In genomic region chr4:119142230-119142871, GRCm38 (mm10) we compare ENCODE assay signal across 8 mouse cellular contexts. TPM values are rescaled to one million over a fixed set of nuclear protein-coding genes. Genes with fewer than 3 reads are reported as not detected.
DNase-seq lines count a peak whose midpoint lies in the region; ATAC-seq and TF ChIP-seq lines count a peak whose summit lies in the region.

No protein-coding gene starts in this region.

- no peaks in the 10 kb centered on the region for H3K9me3 ChIP-seq in hindbrain, embryonic 14.5 days (ENCODE audit: control insufficient read depth, low read length)
- H3K9me3 ChIP-seq in limb, embryonic 12.5 days = no peaks in the 10 kb centered on the region
- no peaks in the 10 kb centered on the region for H3K9me3 ChIP-seq in midbrain, embryonic 11.5 days (ENCODE audit: control insufficient read depth, low read length)

- peak; percentile 49; the same call in 1 of the 2 replicates for TF ChIP-seq CTCF in embryonic fibroblast, embryonic 13.5 days (IDR thresholded peaks at IDR 0.05; ENCODE audit: borderline replicate concordance, insufficient read depth, low read length)

- peaks cover 4% of the 10 kb centered on the region; the same call in 1 of the 2 replicates for H3K4me1 ChIP-seq in embryonic fibroblast, embryonic 13.5 days (ENCODE audit: control insufficient read depth, insufficient read depth, low read length)
- H3K4me1 ChIP-seq in hindbrain, embryonic 14.5 days (replicated peaks; ENCODE audit: control insufficient read depth, insufficient read depth, low read length) = no peaks in the 10 kb centered on the region; the same call in 1 of the 2 replicates
- H3K4me1 ChIP-seq in limb, embryonic 12.5 days (replicated peaks) = peaks cover 13% of the 10 kb centered on the region; the same call in 1 of the 2 replicates
- H3K4me1 ChIP-seq in midbrain, embryonic 11.5 days (ENCODE audit: control insufficient read depth, insufficient read depth, low read length) = peaks cover 6% of the 10 kb centered on the region

- H3K4me2 ChIP-seq in hindbrain, embryonic 14.5 days (replicated peaks) = peak overlapping the region; percentile 47
- peak overlapping the region; percentile 41 for H3K4me2 ChIP-seq in limb, embryonic 12.5 days
- peak overlapping the region; percentile 39 for H3K4me2 ChIP-seq in midbrain, embryonic 11.5 days

- ATAC-seq in hindbrain, embryonic 14.5 days (ENCODE audit: low FRiP score) = peak; percentile 82
- peak; percentile 58 for ATAC-seq in limb, embryonic 12.5 days (ENCODE audit: insufficient number of reproducible peaks, insufficient read depth, low FRiP score, low TSS enrichment, low read depth)
- ATAC-seq in midbrain, embryonic 11.5 days (ENCODE audit: low FRiP score) = peak; percentile 71

- no peak for TF ChIP-seq POLR2A in embryonic fibroblast, embryonic 13.5 days (IDR thresholded peaks at IDR 0.05; ENCODE audit: low read depth, low read length)

- 29% methylated on average over 24 of the region's 24 CpGs for WGBS in hindbrain, embryonic 14.5 days
- 24% methylated on average over 24 of the region's 24 CpGs for WGBS in limb, embryonic 12.5 days
- WGBS in midbrain, embryonic 11.5 days = 24% methylated on average over 24 of the region's 24 CpGs

- no peak overlapping the region for H3K27ac ChIP-seq in embryonic fibroblast, embryonic 13.5 days (ENCODE audit: insufficient read depth, low read length)
- H3K27ac ChIP-seq in hindbrain, embryonic 14.5 days = peak overlapping the region; percentile 39; the same call in 1 of the 2 replicates
- no peak overlapping the region for H3K27ac ChIP-seq in limb, embryonic 12.5 days
- H3K27ac ChIP-seq in midbrain, embryonic 11.5 days (ENCODE audit: low read depth, low read length) = no peak overlapping the region

- H3K4me3 ChIP-seq in embryonic fibroblast, embryonic 13.5 days (ENCODE audit: insufficient read depth, low read length) = no peak overlapping the region
- H3K4me3 ChIP-seq in hindbrain, embryonic 14.5 days (replicated peaks; ENCODE audit: low read length) = peak overlapping the region; percentile 15
- H3K4me3 ChIP-seq in limb, embryonic 12.5 days (replicated peaks) = peak overlapping the region; percentile 24
- H3K4me3 ChIP-seq in midbrain, embryonic 11.5 days (ENCODE audit: low read depth, low read length) = no peak overlapping the region

- no peaks in the 10 kb centered on the region for H3K36me3 ChIP-seq in hindbrain, embryonic 14.5 days (replicated peaks; ENCODE audit: control insufficient read depth, insufficient read depth)
- H3K36me3 ChIP-seq in limb, embryonic 12.5 days = peaks cover 6% of the 10 kb centered on the region
- no peaks in the 10 kb centered on the region for H3K36me3 ChIP-seq in midbrain, embryonic 11.5 days (ENCODE audit: control insufficient read depth, insufficient read depth, low read length)

- peak overlapping the region; percentile 39; the same call in 1 of the 2 replicates for H3K9ac ChIP-seq in hindbrain, embryonic 14.5 days
- H3K9ac ChIP-seq in limb, embryonic 12.5 days (replicated peaks) = 0 out of 2 replicates have a peak overlapping the region, but pooled peaks have one; percentile 18
- H3K9ac ChIP-seq in midbrain, embryonic 11.5 days (ENCODE audit: low read length) = no peak overlapping the region; the same call in 1 of the 2 replicates

- peak; percentile 54 for DNase-seq in ovary, postnatal 14 days (ENCODE audit: low spot score)
- DNase-seq in ovary, adult 18-20 months (ENCODE audit: low spot score) = no peak
- DNase-seq in adrenal gland, postnatal 10 days = peak; percentile 79
- DNase-seq in hindbrain, embryonic 14.5 days (ENCODE audit: low spot score) = peak; percentile 81
- peak; percentile 95 for DNase-seq in midbrain, embryonic 11.5 days (ENCODE audit: low spot score, missing footprints)
- DNase-seq in thymus, postnatal 25 days = peak; percentile 52

- H3K27me3 ChIP-seq in hindbrain, embryonic 14.5 days (ENCODE audit: control insufficient read depth, insufficient read depth, low read length) = no peaks in the 10 kb centered on the region
- H3K27me3 ChIP-seq in limb, embryonic 12.5 days = no peaks in the 10 kb centered on the region
- no peaks in the 10 kb centered on the region for H3K27me3 ChIP-seq in midbrain, embryonic 11.5 days (ENCODE audit: control insufficient read depth, insufficient read depth, low read length)

RNA-seq across cellular contexts. Expression of gene Zfp691, which starts 31.6 kb away (rescaled TPM):
- total RNA-seq in adrenal gland, postnatal 10 days (2021) = 10 to 100 TPM; 13.5 to 15.9 TPM
- 4.9 and 9.0 TPM in 2 replicates for polyA plus RNA-seq in embryonic fibroblast, embryonic 13.5 days (2011; ENCODE audit: insufficient read length, low read depth, missing spikeins)
- polyA plus RNA-seq in hindbrain, embryonic 14.5 days (2014; fragmentation: Nextera tagmentation; extraction: Ambion mirVana) = 3.2 and 4.9 TPM in 2 replicates
- polyA plus RNA-seq in limb, embryonic 12.5 days (2016; fragmentation: Nextera tagmentation; extraction: Ambion mirVana) = 8.4 and 8.7 TPM in 2 replicates
- polyA plus RNA-seq in midbrain, embryonic 11.5 days (2014; fragmentation: Nextera tagmentation; extraction: Ambion mirVana) = 7.7 and 9.0 TPM in 2 replicates

RNA-seq across cellular contexts. Expression of gene Slc2a1, which starts 33.8 kb away (rescaled TPM):
- 10 to 100 TPM in 1 of 2 experiments, 1 to 10 TPM in 1; 9.1 to 12.9 TPM for total RNA-seq in adrenal gland, postnatal 10 days (2021)
- 92.4 and 124 TPM in 2 replicates for polyA plus RNA-seq in embryonic fibroblast, embryonic 13.5 days (2011; ENCODE audit: insufficient read length, low read depth, missing spikeins)
- 86.5 and 92.1 TPM in 2 replicates for polyA plus RNA-seq in hindbrain, embryonic 14.5 days (2014; fragmentation: Nextera tagmentation; extraction: Ambion mirVana)
- polyA plus RNA-seq in limb, embryonic 12.5 days (2016; fragmentation: Nextera tagmentation; extraction: Ambion mirVana) = 98.1 and 100 TPM in 2 replicates
- polyA plus RNA-seq in midbrain, embryonic 11.5 days (2014; fragmentation: Nextera tagmentation; extraction: Ambion mirVana) = 152 and 158 TPM in 2 replicates

RNA-seq across cellular contexts. Expression of gene Ermap, which starts 47.5 kb away (rescaled TPM):
- 1 to 10 TPM; 4.9 to 7.5 TPM for total RNA-seq in adrenal gland, postnatal 10 days (2021)
- polyA plus RNA-seq in embryonic fibroblast, embryonic 13.5 days (2011; ENCODE audit: insufficient read length, low read depth, missing spikeins) = 0.33 TPM in 1 of 2 replicates, not detected in the other
- polyA plus RNA-seq in hindbrain, embryonic 14.5 days (2014; fragmentation: Nextera tagmentation; extraction: Ambion mirVana) = 0.77 and 2.5 TPM in 2 replicates
- 6.4 and 7.3 TPM in 2 replicates for polyA plus RNA-seq in limb, embryonic 12.5 days (2016; fragmentation: Nextera tagmentation; extraction: Ambion mirVana)
- 7.7 and 9.3 TPM in 2 replicates for polyA plus RNA-seq in midbrain, embryonic 11.5 days (2014; fragmentation: Nextera tagmentation; extraction: Ambion mirVana)

RNA-seq across cellular contexts. Expression of gene Svbp, which starts 52.8 kb away (rescaled TPM):
- total RNA-seq in adrenal gland, postnatal 10 days (2021) = 10 to 100 TPM; 24.6 to 27.8 TPM
- polyA plus RNA-seq in embryonic fibroblast, embryonic 13.5 days (2011; ENCODE audit: insufficient read length, low read depth, missing spikeins) = 42.2 and 57.6 TPM in 2 replicates
- 221 and 251 TPM in 2 replicates for polyA plus RNA-seq in hindbrain, embryonic 14.5 days (2014; fragmentation: Nextera tagmentation; extraction: Ambion mirVana)
- polyA plus RNA-seq in limb, embryonic 12.5 days (2016; fragmentation: Nextera tagmentation; extraction: Ambion mirVana) = 179 and 182 TPM in 2 replicates
- 173 and 179 TPM in 2 replicates for polyA plus RNA-seq in midbrain, embryonic 11.5 days (2014; fragmentation: Nextera tagmentation; extraction: Ambion mirVana)

Comparison
In these comparisons a context has a peak if more than half of its experiments do, and no peak if none do; other contexts are left out.
1. H3K4me3 ChIP-seq: peak in hindbrain, embryonic 14.5 days (single experiment) and limb, embryonic 12.5 days (single experiment); none in embryonic fibroblast, embryonic 13.5 days (single experiment) and midbrain, embryonic 11.5 days (single experiment).
2. Peak in every context shown above with its lines, with median percentiles within 50 percentile points of each other: ATAC-seq and H3K4me2 ChIP-seq.